Mouse (Mus musculus): ENCODE measurements around the gene Cdcp2. TPM values are rescaled to one million over a fixed set of nuclear protein-coding genes. Genes with fewer than 3 reads are reported as not detected.

Cdcp2 gene
- total and polyA plus RNA-seq, 3 experiments: not detected

GRCm38 (mm10) chr4:107091696-107092095, 5.0 kb upstream of the Cdcp2 start:
- no peak for DNase-seq (ENCODE audit: low read depth, low spot score)
- Histone ChIP-seq H3K36me3 (ENCODE audit: control insufficient read depth in 1 of 2, insufficient read depth in 2 of 2, low read length in 2 of 2) (no peaks in the 10 kb centered on the region), H3K27me3 (ENCODE audit: control insufficient read depth in 1 of 2, insufficient read depth in 2 of 2, low read length in 2 of 2) (no peaks in the 10 kb centered on the region), H3K4me3 (ENCODE audit: control insufficient read depth in 1 of 2, insufficient read depth in 1 of 2, low read depth in 2 of 2, low read length in 2 of 2) (no peak overlapping the region), H3K79me2 (ENCODE audit: control insufficient read depth, insufficient read depth, low read length, poor library complexity) (no peaks in the 10 kb centered on the region), H3K4me1 (ENCODE audit: control insufficient read depth in 1 of 2, insufficient read depth in 2 of 2, low read length in 2 of 2) (peaks cover 5 to 9% of the 10 kb centered on the region in 2 experiments; a peak in 3 of 4 replicates), H3K27ac (ENCODE audit: control insufficient read depth, low read depth, low read length) (no peak overlapping the region), H3K9ac (ENCODE audit: control insufficient read depth, low read depth, low read length, poor library complexity, severe bottlenecking) (no peak overlapping the region), H3K9me3 (replicated peaks; ENCODE audit: insufficient read depth, low read length) (no peaks in the 10 kb centered on the region)
- TF ChIP-seq MYC (IDR thresholded peaks at IDR 0.05; ENCODE audit: low read depth, low read length) (no peak), ETS1 (IDR thresholded peaks at IDR 0.05; ENCODE audit: low read depth, low read length) (no peak), RCOR1 (IDR thresholded peaks at IDR 0.05; ENCODE audit: low read depth, low read length) (no peak)

- no peak overlapping the region for H3K4me3 ChIP-seq (ENCODE audit: control insufficient read depth in 1 of 2, insufficient read depth in 1 of 2, low read depth in 2 of 2, low read length in 2 of 2)
- DNase-seq (ENCODE audit: low read depth, low spot score): no peak
- H3K36me3 ChIP-seq (ENCODE audit: control insufficient read depth in 1 of 2, insufficient read depth in 2 of 2, low read length in 2 of 2): no peaks in the 10 kb centered on the region
- H3K79me2 ChIP-seq (ENCODE audit: control insufficient read depth, insufficient read depth, low read length, poor library complexity): no peaks in the 10 kb centered on the region
- no peaks in the 10 kb centered on the region for H3K27me3 ChIP-seq (ENCODE audit: control insufficient read depth in 1 of 2, insufficient read depth in 2 of 2, low read length in 2 of 2)
- peaks cover 5 to 10% of the 10 kb centered on the region in 2 experiments; a peak in 3 of 4 replicates for H3K4me1 ChIP-seq (ENCODE audit: control insufficient read depth in 1 of 2, insufficient read depth in 2 of 2, low read length in 2 of 2)
- H3K9ac ChIP-seq (ENCODE audit: control insufficient read depth, low read depth, low read length, poor library complexity, severe bottlenecking): no peak overlapping the region
- no peak for TF ChIP-seq MAFK (IDR thresholded peaks at IDR 0.05; ENCODE audit: borderline replicate concordance, low read depth, low read length)
- TF ChIP-seq E2F4 (IDR thresholded peaks at IDR 0.05; ENCODE audit: borderline replicate concordance, low read depth, low read length): no peak
- TF ChIP-seq UBTF (IDR thresholded peaks at IDR 0.05; ENCODE audit: borderline replicate concordance, insufficient read depth, low read depth, low read length): no peak
- no peak for TF ChIP-seq TCF12 (IDR thresholded peaks at IDR 0.05; ENCODE audit: low read depth, low read length)
- TF ChIP-seq MAX (IDR thresholded peaks at IDR 0.05; ENCODE audit: low read length): no peak
- no peak for TF ChIP-seq MXI1 (IDR thresholded peaks at IDR 0.05; ENCODE audit: low read depth, low read length)
- no peak for TF ChIP-seq ZKSCAN1 (IDR thresholded peaks at IDR 0.05; ENCODE audit: low read depth, low read length)
- TF ChIP-seq MAZ (IDR thresholded peaks at IDR 0.05; ENCODE audit: low read depth, low read length): no peak
- no peak for TF ChIP-seq ZNF384 (IDR thresholded peaks at IDR 0.05; ENCODE audit: low read depth, low read length)
- TF ChIP-seq SIN3A (IDR thresholded peaks at IDR 0.05; ENCODE audit: low read length): no peak
- no peak for TF ChIP-seq TAL1 (IDR thresholded peaks at IDR 0.05; ENCODE audit: low read length)
- TF ChIP-seq POLR2A (IDR thresholded peaks at IDR 0.05; ENCODE audit: control insufficient read depth in 1 of 2, insufficient read depth in 1 of 2, low read depth in 1 of 2, low read length in 2 of 2, poor library complexity in 1 of 2): no peak
- no peak for TF ChIP-seq MYB (IDR thresholded peaks at IDR 0.05; ENCODE audit: low read depth, low read length)
- H3K27ac ChIP-seq (ENCODE audit: control insufficient read depth, low read depth, low read length): no peak overlapping the region
- no peaks in the 10 kb centered on the region for H3K9me3 ChIP-seq (replicated peaks; ENCODE audit: insufficient read depth, low read length)
Measured at GRCm38 (mm10) chr4:107094484-107095187, 2.1 kb upstream of the Cdcp2 start.
